Mouse (Mus musculus) gastrocnemius, postnatal 4 days (tissue): ENCODE data around the gene Acsl3. TPM values are rescaled to one million over a fixed set of nuclear protein-coding genes. Genes with fewer than 3 reads are reported as not detected.
A peak's percentile ranks its signal among the peaks of the same experiment; 100 is the strongest.

ENCODE experiments used
- DNase-seq, 2 experiments: peaks; one replicate each; pipeline ENCODE4 v3.0.0; 2021 to 2022; ENCODE audit warnings: low spot score in 2 of 2, mixed read lengths in 2 of 2
- total RNA-seq, 2 experiments: library from RNA; stranded (reverse); gene quantifications; 2 replicates each; pipeline ENCODE4 v1.2.3; 2021

Acsl3 gene
- total RNA-seq, 2 experiments from 2014 or later = 40.0 to 40.5 TPM

GRCm38 (mm10) chr1:78684128-78684527, 26.5 kb downstream of the Acsl3 start:
- DNase-seq = no peak

- DNase-seq = peak in 1 of 2 experiments; percentile 16
These were observed 29.2 kb downstream of the Acsl3 start for GRCm38 (mm10) chr1:78686872-78687271.

- no peak for DNase-seq
These were observed 30.5 kb downstream of the Acsl3 start for GRCm38 (mm10) chr1:78688149-78688548.

- no peak for DNase-seq
These were observed 37.1 kb downstream of the Acsl3 start for GRCm38 (mm10) chr1:78694503-78695258.

GRCm38 (mm10) chr1:78696305-78696704, 38.7 kb downstream of the Acsl3 start:
- DNase-seq = no peak

GRCm38 (mm10) chr1:78696903-78697302, 39.3 kb downstream of the Acsl3 start:
- DNase-seq = no peak

GRCm38 (mm10) chr1:78698138-78698537, 40.5 kb downstream of the Acsl3 start:
- DNase-seq = no peak

- DNase-seq = no peak
These were observed 44.1 kb downstream of the Acsl3 start for GRCm38 (mm10) chr1:78701740-78702139.

GRCm38 (mm10) chr1:78702282-78702963, 44.8 kb downstream of the Acsl3 start:
- DNase-seq = no peak

GRCm38 (mm10) chr1:78702964-78703285, 45.3 kb downstream of the Acsl3 start:
- DNase-seq = no peak

GRCm38 (mm10) chr1:78706338-78706737, 48.7 kb downstream of the Acsl3 start:
- DNase-seq = no peak

- DNase-seq = no peak
These were observed 49.7 kb downstream of the Acsl3 start for GRCm38 (mm10) chr1:78707280-78707679.

GRCm38 (mm10) chr1:78710026-78710425, 52.4 kb downstream of the Acsl3 start:
- DNase-seq = no peak

GRCm38 (mm10) chr1:78710613-78711329, 53.1 kb downstream of the Acsl3 start:
- DNase-seq = no peak

GRCm38 (mm10) chr1:78724458-78725190, 67.0 kb downstream of the Acsl3 start:
- peak; percentile 62 to 72 for DNase-seq

- no peak for DNase-seq
These were observed 67.5 kb downstream of the Acsl3 start for GRCm38 (mm10) chr1:78725191-78725490.

- no peak for DNase-seq
These were observed 68.1 kb downstream of the Acsl3 start for GRCm38 (mm10) chr1:78725617-78726223.

GRCm38 (mm10) chr1:78730114-78730720, 72.6 kb downstream of the Acsl3 start:
- no peak for DNase-seq

- DNase-seq = no peak
These were observed 74.7 kb downstream of the Acsl3 start for GRCm38 (mm10) chr1:78732290-78732689.

GRCm38 (mm10) chr1:78734261-78735000, 76.8 kb downstream of the Acsl3 start:
- DNase-seq = no peak
